ENCODE assay signal across 8 mouse cellular contexts in the genomic region with DNA sequence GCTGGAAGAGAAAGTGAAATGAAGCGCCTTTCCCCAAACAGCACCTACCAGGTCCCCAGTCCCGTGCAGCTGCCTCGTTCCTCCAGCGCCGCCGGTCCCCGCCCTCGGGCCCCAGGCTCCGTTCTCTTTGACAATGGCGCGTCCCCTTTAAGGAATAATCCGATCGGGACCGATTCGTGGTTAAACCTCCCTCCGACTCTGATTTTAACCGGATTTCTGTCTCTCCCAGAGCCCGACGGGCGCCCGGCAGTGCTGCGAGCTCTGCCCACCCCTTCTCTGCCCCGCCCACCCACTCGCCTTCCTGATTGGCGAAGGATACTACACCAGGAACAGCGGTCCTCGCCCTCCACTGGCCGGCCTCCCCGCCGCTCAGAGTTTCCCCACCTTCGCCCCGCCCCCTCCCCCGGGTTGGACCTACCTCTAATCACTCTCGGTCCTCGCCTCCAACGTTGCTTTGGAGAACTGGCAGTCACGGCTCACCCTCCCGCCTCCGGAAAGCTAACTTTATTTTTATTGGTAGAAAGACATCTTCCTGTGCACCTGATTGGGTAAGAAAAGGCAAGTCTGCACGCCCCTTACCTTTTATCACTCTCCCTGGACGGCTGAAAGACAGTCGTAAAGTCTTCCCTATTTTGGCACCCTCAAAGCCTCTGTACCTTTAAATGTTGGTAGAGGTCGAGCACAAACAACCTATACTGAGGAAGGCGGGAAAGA. TPM values are rescaled to one million over a fixed set of nuclear protein-coding genes. Genes with fewer than 3 reads are reported as not detected.
DNase-seq lines count a peak whose midpoint lies in the region; ATAC-seq and TF ChIP-seq lines count a peak whose summit lies in the region.

Gene Fryl, minus strand, starts transcription at position 268 of the 714 bp plus-strand sequence.

- 0 out of 2 replicates have a peak, but pooled peaks cover under 1% of the 10 kb centered on the region for H3K36me3 ChIP-seq in hindbrain, embryonic 10.5 days
- H3K36me3 ChIP-seq in lung, postnatal 0 days (ENCODE audit: insufficient read depth, low read length) = no peaks in the 10 kb centered on the region

- TF ChIP-seq EP300 in lung, postnatal 0 days (IDR thresholded peaks at IDR 0.05) = no peak

- ATAC-seq in frontal cortex, adult (ENCODE audit: low TSS enrichment) = peak; percentile 91
- ATAC-seq in lung, postnatal 0 days = peak; percentile 98

- peak within 1 kb of the TSS; percentile 82 for H3K4me2 ChIP-seq in lung, postnatal 0 days (replicated peaks; ENCODE audit: low read depth, low read length)

- DNase-seq in MN1 (ENCODE audit: low spot score) = peak; percentile 96
- DNase-seq in cerebellum, adult 9-10 months = peak; percentile 98
- DNase-seq in hindbrain, embryonic 10.5 days (ENCODE audit: low spot score) = peak; percentile 99
- peak; percentile 98 for DNase-seq in layer of hippocampus, adult 9-11 months
- DNase-seq in lung, postnatal 0 days (ENCODE audit: low spot score) = peak; percentile 100
- DNase-seq in ovary, postnatal 14 days (ENCODE audit: low spot score) = peak; percentile 82
- DNase-seq in thymus, postnatal 14 days = peak; percentile 96

- H3K9ac ChIP-seq in lung, postnatal 0 days (replicated peaks; ENCODE audit: low read depth) = peak within 1 kb of the TSS; percentile 86

- WGBS in hindbrain, embryonic 10.5 days = under 1% methylated on average over 44 of the region's 44 CpGs
- 2% methylated on average over 40 of the region's 44 CpGs for WGBS in lung, postnatal 0 days

- peaks cover 23% of the 10 kb centered on the region for H3K4me1 ChIP-seq in hindbrain, embryonic 10.5 days (replicated peaks)
- H3K4me1 ChIP-seq in lung, postnatal 0 days (ENCODE audit: insufficient read depth, low read depth, low read length) = no peaks in the 10 kb centered on the region; the same call in 1 of the 2 replicates

- peak within 1 kb of the TSS; percentile 97 for H3K27ac ChIP-seq in hindbrain, embryonic 10.5 days
- peak within 1 kb of the TSS; percentile 96 for H3K27ac ChIP-seq in lung, postnatal 0 days (ENCODE audit: low read length)

- 0 out of 2 replicates have a peak, but pooled peaks have one; percentile 4 for TF ChIP-seq CTCF in lung, postnatal 0 days (IDR thresholded peaks at IDR 0.05)

- H3K4me3 ChIP-seq in hindbrain, embryonic 10.5 days = peak within 1 kb of the TSS; percentile 93
- peak within 1 kb of the TSS; percentile 95 for H3K4me3 ChIP-seq in lung, postnatal 0 days (ENCODE audit: low read depth, low read length)

- no peaks in the 10 kb centered on the region for H3K9me3 ChIP-seq in hindbrain, embryonic 10.5 days
- no peaks in the 10 kb centered on the region for H3K9me3 ChIP-seq in lung, postnatal 0 days (ENCODE audit: low read length)

- peaks cover 3% of the 10 kb centered on the region; the same call in 1 of the 2 replicates for H3K27me3 ChIP-seq in hindbrain, embryonic 10.5 days (ENCODE audit: insufficient read depth, poor library complexity, severe bottlenecking)
- H3K27me3 ChIP-seq in lung, postnatal 0 days (replicated peaks; ENCODE audit: insufficient read depth, low read length) = no peaks in the 10 kb centered on the region

RNA-seq across cellular contexts. Expression of gene Fryl, which starts in this region (rescaled TPM):
- 29.4 and 30.7 TPM in 2 replicates for polyA plus RNA-seq in hindbrain, embryonic 10.5 days (2016; fragmentation: Nextera tagmentation; extraction: Ambion mirVana)
- 20.9 and 21.9 TPM in 2 replicates for polyA plus RNA-seq in lung, postnatal 0 days (2015; fragmentation: Nextera tagmentation; extraction: Ambion mirVana)

Comparison
In these comparisons a context has a peak if more than half of its experiments do, and no peak if none do; other contexts are left out.
1. Peak in every context shown above with its lines: DNase-seq, ATAC-seq, H3K4me3 ChIP-seq and H3K27ac ChIP-seq.